Mouse (Mus musculus) limb, embryonic 14.5 days (tissue): ENCODE data around the gene S100a1. TPM values are rescaled to one million over a fixed set of nuclear protein-coding genes. Genes with fewer than 3 reads are reported as not detected.

ENCODE experiments used
- ATAC-seq: fragments of 200-750 bp; cut with Nextera tagmentation; 2 replicates; pipeline ENCODE4 v1.8.0; 2017; ENCODE audit warnings: low read depth, moderate number of reproducible peaks, moderate TSS enrichment; ENCODE audit not compliant: low FRiP score
- DNase-seq: peaks from one replicate; pipeline ENCODE4 v3.0.0-alpha.2; 2015; ENCODE audit warnings: low spot score
- H3K27ac ChIP-seq: fragments of 300-500 bp; sonication (generic); replicated peaks from 2 replicates; pipeline ENCODE4 v1.5.1; 2014; ENCODE audit warnings: low read depth, mild to moderate bottlenecking, low read length, moderate library complexity, mixed read lengths
- H3K27me3 ChIP-seq: fragments of 300-500 bp; sonication (generic); 2 replicates; pipeline ENCODE4 v1.6.1; 2014; ENCODE audit warnings: low read length, mixed read lengths; ENCODE audit not compliant: control insufficient read depth, insufficient read depth
- H3K36me3 ChIP-seq: fragments of 300-500 bp; sonication (generic); 2 replicates; pipeline ENCODE4 v1.6.1; 2014; ENCODE audit warnings: mild to moderate bottlenecking, low read length, moderate library complexity, mixed read lengths; ENCODE audit not compliant: control insufficient read depth, insufficient read depth
- H3K4me1 ChIP-seq: fragments of 300-500 bp; sonication (generic); 2 replicates; pipeline ENCODE4 v1.6.1; 2014; ENCODE audit warnings: antibody characterized with exemption, low read length, mixed read lengths; ENCODE audit not compliant: control insufficient read depth, insufficient read depth
- H3K4me2 ChIP-seq: fragments of 300-500 bp; sonication (generic); replicated peaks from 2 replicates; pipeline ENCODE4 v1.6.1; 2014; ENCODE audit warnings: low read depth, mild to moderate bottlenecking, low read length, moderate library complexity; ENCODE audit not compliant: severe bottlenecking
- H3K4me3 ChIP-seq: fragments of 300-500 bp; sonication (generic); replicated peaks from 2 replicates; pipeline ENCODE4 v1.5.1; 2014; ENCODE audit warnings: low read length
- H3K9ac ChIP-seq: fragments of 300-500 bp; sonication (generic); 2 replicates; pipeline ENCODE4 v1.6.1; 2014; ENCODE audit warnings: mild to moderate bottlenecking, low read depth, low read length, moderate library complexity; ENCODE audit not compliant: severe bottlenecking
- H3K9me3 ChIP-seq: fragments of 300-500 bp; sonication (generic); 2 replicates; pipeline ENCODE4 v1.6.1; 2016; ENCODE audit warnings: low read length; ENCODE audit not compliant: control insufficient read depth
- POLR2A ChIP-seq: fragments of 200-500 bp; IDR thresholded peaks from 2 replicates; pipeline ENCODE4 v1.8.0; 2012; ENCODE audit warnings: inconsistent platforms, mild to moderate bottlenecking, moderate library complexity, borderline replicate concordance; ENCODE audit not compliant: insufficient read depth, insufficient read length; ENCODE audit errors: extremely low read depth
- WGBS: fragments of 180-500 bp; shearing (Covaris S2); extraction: QIAGEN DNeasy Blood & Tissue Kit; methylation state at CpG from one replicate; pipeline ENCODE4 v1.1.7; 2014; 5-methylcytosine and 5-hydroxymethylcytosine counted together
- polyA plus RNA-seq, 2 experiments: library from polyadenylated mRNA; depleted of rRNA in 1 of 2; stranded (reverse) in 1 of 2; unstranded in 1 of 2; fragments of >200 nt; fragmentation: Nextera tagmentation in 1 of 2; extraction: Ambion mirVana in 1 of 2; gene quantifications; 2 replicates each; pipeline versions ENCODE4 v1.2.1 to v1.2.3; 2012 to 2014

Gene S100a1
- polyA plus RNA-seq, 2 experiments: 32.5 to 33.6 TPM

- no peak for ATAC-seq
- no peak for DNase-seq
- WGBS: 90% methylated on average over 5 of the region's 5 CpGs
- Histone ChIP-seq H3K4me2 (no peak overlapping the region), H3K4me3 (no peak overlapping the region), H3K27ac (no peak overlapping the region), H3K9me3 (no peaks in the 10 kb centered on the region), H3K27me3 (no peaks in the 10 kb centered on the region), H3K9ac (no peak overlapping the region), H3K36me3 (peaks cover 69% of the 10 kb centered on the region), H3K4me1 (peaks cover 10% of the 10 kb centered on the region)
- no peak for TF ChIP-seq POLR2A
Measured at GRCm38 (mm10) chr3:90505216-90505615, 9.0 kb downstream of the S100a1 start.

- no peaks in the 10 kb centered on the region for H3K9me3 ChIP-seq
- H3K27ac ChIP-seq: no peak overlapping the region
- H3K36me3 ChIP-seq: peaks cover 85% of the 10 kb centered on the region
- DNase-seq (no peak), ATAC-seq (no peak)
- TF ChIP-seq POLR2A: no peak
- no peak overlapping the region for H3K4me2 ChIP-seq
- H3K4me3 ChIP-seq: no peak overlapping the region
- no peaks in the 10 kb centered on the region for H3K27me3 ChIP-seq
- 92% methylated on average over 4 of the region's 4 CpGs for WGBS
- H3K9ac ChIP-seq: no peak overlapping the region
- peaks cover 10% of the 10 kb centered on the region for H3K4me1 ChIP-seq
Measured at GRCm38 (mm10) chr3:90503444-90503843, 10.7 kb downstream of the S100a1 start.

- no peaks in the 10 kb centered on the region for H3K9me3 ChIP-seq
- H3K36me3 ChIP-seq: peaks cover 63% of the 10 kb centered on the region
- no peak overlapping the region for H3K4me2 ChIP-seq
- no peak overlapping the region for H3K4me3 ChIP-seq
- H3K27ac ChIP-seq: no peak overlapping the region
- no peak for TF ChIP-seq POLR2A
- DNase-seq (no peak), ATAC-seq (no peak)
- no peaks in the 10 kb centered on the region for H3K27me3 ChIP-seq
- no peak overlapping the region for H3K9ac ChIP-seq
- no peaks in the 10 kb centered on the region for H3K4me1 ChIP-seq
Measured at GRCm38 (mm10) chr3:90497597-90497996, 16.6 kb downstream of the S100a1 start.

- Histone ChIP-seq H3K36me3 (peaks cover 47% of the 10 kb centered on the region), H3K27ac (no peak overlapping the region), H3K9ac (no peak overlapping the region), H3K9me3 (no peaks in the 10 kb centered on the region), H3K27me3 (no peaks in the 10 kb centered on the region), H3K4me2 (no peak overlapping the region), H3K4me1 (no peaks in the 10 kb centered on the region), H3K4me3 (no peak overlapping the region)
- DNase-seq: no peak
- ATAC-seq: no peak
- WGBS: 93% methylated on average over 7 of the region's 7 CpGs
- no peak for TF ChIP-seq POLR2A
Measured at GRCm38 (mm10) chr3:90495850-90496525, 18.2 kb downstream of the S100a1 start.

- Histone ChIP-seq H3K27ac (no peak overlapping the region), H3K9ac (no peak overlapping the region), H3K27me3 (no peaks in the 10 kb centered on the region), H3K4me1 (peaks cover 6% of the 10 kb centered on the region), H3K4me2 (no peak overlapping the region), H3K9me3 (no peaks in the 10 kb centered on the region), H3K4me3 (no peak overlapping the region), H3K36me3 (peaks cover 37% of the 10 kb centered on the region)
- 62% methylated on average over 4 of the region's 4 CpGs for whole genome bisulfite sequencing
- no peak for ATAC-seq
- DNase-seq: no peak
- TF ChIP-seq POLR2A: no peak
Measured at GRCm38 (mm10) chr3:90493831-90494540, 20.2 kb downstream of the S100a1 start.
